ENCODE assay signal across 23 mouse cellular contexts in the genomic region with DNA sequence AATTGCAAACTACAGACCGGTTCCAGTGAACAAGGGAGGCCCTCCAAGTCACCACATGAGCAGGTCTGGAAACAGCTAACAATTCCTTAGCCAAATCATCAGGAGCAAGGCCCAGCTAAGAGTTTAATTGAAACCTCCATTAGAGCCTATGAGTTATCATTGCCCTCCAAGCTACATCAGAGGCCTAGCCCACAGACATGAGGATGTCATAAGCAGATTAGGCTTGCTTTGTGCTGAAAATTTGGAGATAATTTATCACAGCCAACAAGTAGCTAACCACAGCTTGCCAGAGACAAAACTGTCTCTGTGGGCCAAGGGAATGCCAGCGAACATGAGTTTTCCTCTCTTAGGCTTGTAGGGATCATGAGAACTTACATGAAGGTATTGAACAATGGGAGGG.
"Had no signal": no experiment of that assay in that cellular context is flagged by ENCODE, and none has a peak within 500 bp of the region (broad histone marks: within the 10 kb centered on the region; RNA-seq: fewer than 3 reads in every experiment).

No protein-coding gene starts in this region.

- H3K36me3 ChIP-seq: intestine, embryonic 15.5 days; limb, embryonic 12.5 days; limb, embryonic 15.5 days; midbrain, embryonic 10.5 days; neural tube, embryonic 13.5 days; stomach, embryonic 15.5 days had no signal

- H3K27me3 ChIP-seq: intestine, embryonic 15.5 days; limb, embryonic 12.5 days; limb, embryonic 15.5 days; midbrain, embryonic 13.5 days; neural tube, embryonic 13.5 days; stomach, embryonic 15.5 days had no signal

- H3K4me2 ChIP-seq: intestine, embryonic 15.5 days; limb, embryonic 12.5 days; limb, embryonic 15.5 days; midbrain, embryonic 13.5 days; neural tube, embryonic 13.5 days; stomach, embryonic 15.5 days had no signal

- H3K4me3 ChIP-seq: intestine, embryonic 15.5 days; limb, embryonic 12.5 days; limb, embryonic 15.5 days; midbrain, embryonic 10.5 days; midbrain, embryonic 13.5 days; myocyte; neural tube, embryonic 13.5 days; stomach, embryonic 15.5 days had no signal

- H3K27ac ChIP-seq: intestine, embryonic 15.5 days; limb, embryonic 12.5 days; limb, embryonic 15.5 days; midbrain, embryonic 10.5 days; midbrain, embryonic 13.5 days; neural tube, embryonic 13.5 days; stomach, embryonic 15.5 days had no signal

- H3K4me1 ChIP-seq: intestine, embryonic 15.5 days; limb, embryonic 12.5 days; limb, embryonic 15.5 days; midbrain, embryonic 10.5 days; midbrain, embryonic 13.5 days; neural tube, embryonic 13.5 days; stomach, embryonic 15.5 days had no signal

- H3K9me3 ChIP-seq: intestine, embryonic 15.5 days; limb, embryonic 12.5 days; limb, embryonic 15.5 days; midbrain, embryonic 10.5 days; midbrain, embryonic 13.5 days; neural tube, embryonic 13.5 days; stomach, embryonic 15.5 days had no signal

- H3K9ac ChIP-seq: intestine, embryonic 15.5 days; limb, embryonic 12.5 days; limb, embryonic 15.5 days; midbrain, embryonic 13.5 days; neural tube, embryonic 13.5 days; stomach, embryonic 15.5 days had no signal

- DNase-seq: kidney, adult 18-20 months; kidney, adult 9 months; kidney, postnatal 14 days; kidney, postnatal 4 days; left cerebral cortex, postnatal 4 days; lung, adult 2 months; lung, postnatal 14 days; lung, postnatal 4 days; retina, postnatal 1 day; right cerebral cortex, postnatal 25 days; spleen, adult 18-20 months; thymus, adult 2 months; thymus, postnatal 14 days; thymus, postnatal 4 days had no signal

- ATAC-seq: intestine, embryonic 15.5 days; midbrain, embryonic 13.5 days; midbrain, embryonic 16.5 days had no signal
